Mouse (Mus musculus) liver, adult 2 months (tissue): ENCODE measurements around the gene Hspbp1.

Experiments
- CTCF ChIP-seq: fragments of 200-500 bp; IDR thresholded peaks from 2 replicates; pipeline ENCODE4 v1.5.1; 2011; ENCODE audit warnings: low read depth, low read length, control low read depth
- POLR2A ChIP-seq: fragments of 200-500 bp; IDR thresholded peaks from 2 replicates; pipeline ENCODE4 v1.6.1; 2011; ENCODE audit warnings: low read length, control low read depth; ENCODE audit not compliant: insufficient read depth; ENCODE audit errors: extremely low read depth

DNA sequence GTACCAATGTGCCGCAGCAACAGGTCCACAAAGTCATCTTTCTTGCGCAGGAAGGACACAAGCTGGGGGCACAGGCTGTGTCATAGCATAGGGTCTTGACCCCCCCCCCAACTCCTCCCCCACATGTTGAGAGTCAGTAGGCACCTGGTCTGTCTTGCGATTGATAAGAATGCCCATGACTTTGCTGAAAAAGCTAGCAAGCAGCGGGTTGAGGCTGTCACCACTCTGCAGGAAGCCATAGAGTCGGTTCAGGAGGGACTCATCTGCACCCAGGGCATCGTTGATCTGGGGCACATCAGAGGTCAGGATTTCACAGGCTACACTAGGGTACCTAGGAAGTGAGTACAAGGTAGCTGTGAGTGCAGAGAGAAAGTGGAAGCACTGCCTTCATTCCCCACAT lies 41.6 kb downstream of the Hspbp1 start:
- TF ChIP-seq CTCF (no peak), POLR2A (no peak)
